Mouse (Mus musculus) liver, embryonic 14.5 days (tissue): ENCODE results near the gene Scyl1. TPM values are rescaled to one million over a fixed set of nuclear protein-coding genes. Genes with fewer than 3 reads are reported as not detected.

Source experiments
- ATAC-seq: fragments of 200-750 bp; cut with Nextera tagmentation; 2 replicates; pipeline ENCODE4 v1.8.0; 2017; ENCODE audit warnings: moderate number of reproducible peaks, mild to moderate bottlenecking, moderate library complexity; ENCODE audit not compliant: insufficient read depth
- DNase-seq, 3 experiments: peaks; one replicate each; pipeline ENCODE4 v3.0.0-alpha.2; 2012 to 2013; ENCODE audit warnings: low read depth in 3 of 3, low spot score in 3 of 3
- H3K27ac ChIP-seq: fragments of 300-500 bp; sonication (generic); 2 replicates; pipeline ENCODE4 v1.5.1; 2014; ENCODE audit warnings: moderate library complexity, mild to moderate bottlenecking, control low read depth, inconsistent platforms
- H3K27me3 ChIP-seq: fragments of 300-500 bp; sonication (generic); 2 replicates; pipeline ENCODE4 v1.6.1; 2014; ENCODE audit warnings: mild to moderate bottlenecking, low read length, moderate library complexity; ENCODE audit not compliant: control insufficient read depth, insufficient read depth
- H3K36me3 ChIP-seq: fragments of 300-500 bp; sonication (generic); replicated peaks from 2 replicates; pipeline ENCODE4 v1.6.1; 2014; ENCODE audit warnings: low read depth; ENCODE audit not compliant: control insufficient read depth, insufficient read depth
- H3K4me1 ChIP-seq, 2 experiments: fragments of 200-500 bp in 1 of 2; fragments of 300-500 bp in 1 of 2; sonication (generic) in 1 of 2; replicated peaks; 2 replicates each; pipeline ENCODE4 v1.6.1; 2012 to 2014; ENCODE audit warnings: antibody characterized with exemption in 1 of 2, inconsistent platforms in 1 of 2, low read length in 1 of 2; ENCODE audit not compliant: control insufficient read depth in 2 of 2, insufficient read depth in 2 of 2
- H3K4me2 ChIP-seq: fragments of 300-500 bp; sonication (generic); 2 replicates; pipeline ENCODE4 v1.6.1; 2014; ENCODE audit warnings: low read depth, mild to moderate bottlenecking, control low read depth, moderate library complexity
- H3K4me3 ChIP-seq, 2 experiments: fragments of 200-500 bp in 1 of 2; fragments of 300-500 bp in 1 of 2; sonication (generic) in 1 of 2; 2 replicates each; pipeline ENCODE4 v1.5.1; 2012 to 2014; ENCODE audit warnings: low read depth in 2 of 2, low read length in 2 of 2, mild to moderate bottlenecking in 2 of 2, control low read depth in 1 of 2, inconsistent platforms in 1 of 2, moderate library complexity in 1 of 2; ENCODE audit not compliant: insufficient read depth in 1 of 2
- H3K9ac ChIP-seq: fragments of 300-500 bp; sonication (generic); replicated peaks from 2 replicates; pipeline ENCODE4 v1.6.1; 2014; ENCODE audit warnings: mild to moderate bottlenecking, control low read depth, moderate library complexity
- H3K9me3 ChIP-seq: fragments of 300-500 bp; sonication (generic); 2 replicates; pipeline ENCODE4 v1.6.1; 2016; ENCODE audit warnings: low read length, mixed read lengths; ENCODE audit not compliant: control insufficient read depth
- CTCF ChIP-seq: IDR thresholded peaks from 2 replicates; pipeline ENCODE4 v1.5.1; 2016; ENCODE audit warnings: antibody characterized with exemption, low read depth, control low read depth
- EP300 ChIP-seq: IDR thresholded peaks from 2 replicates; pipeline ENCODE4 v1.6.1; 2016; ENCODE audit warnings: antibody characterized with exemption, low read depth
- WGBS: fragments of 180-500 bp; shearing (Covaris S2); extraction: QIAGEN DNeasy Blood & Tissue Kit; methylation state at CpG from one replicate; pipeline ENCODE4 v1.1.7; 2014; ENCODE audit not compliant: insufficient replicate concordance; 5-methylcytosine and 5-hydroxymethylcytosine counted together
- polyA plus RNA-seq, 2 experiments: library from polyadenylated mRNA; depleted of rRNA in 1 of 2; stranded (reverse) in 1 of 2; unstranded in 1 of 2; fragments of >200 nt; fragmentation: Nextera tagmentation in 1 of 2; extraction: Ambion mirVana in 1 of 2; gene quantifications; 2 replicates each; pipeline versions ENCODE4 v1.2.1 to v1.2.3; 2012 to 2014

The Scyl1 gene
- polyA plus RNA-seq, 2 experiments: 15.8 to 27.1 TPM

- H3K4me2 ChIP-seq: peak overlapping the region; percentile 95
- peak overlapping the region; percentile 73 to 97 for H3K4me3 ChIP-seq
- H3K27me3 ChIP-seq: no peaks in the 10 kb centered on the region
- H3K36me3 ChIP-seq: peaks cover 42% of the 10 kb centered on the region
- H3K9ac ChIP-seq: peak overlapping the region; percentile 95
- WGBS: under 1% methylated on average over 19 of the region's 19 CpGs
- H3K4me1 ChIP-seq: peaks cover 36 to 40% of the 10 kb centered on the region in 2 experiments
- peak overlapping the region; percentile 98 for H3K27ac ChIP-seq
- DNase-seq (no peak), ATAC-seq (no peak)
- TF ChIP-seq EP300: no peak; the same call in 1 of the 2 replicates
- H3K9me3 ChIP-seq: no peaks in the 10 kb centered on the region
These were observed 29.6 kb upstream of the Scyl1 start for GRCm38 (mm10) chr19:5800632-5801431.

- Histone ChIP-seq H3K4me3 (peak overlapping the region; percentile 73 to 97), H3K27ac (peak overlapping the region; percentile 98), H3K36me3 (peaks cover 47% of the 10 kb centered on the region), H3K9ac (peak overlapping the region; percentile 95), H3K9me3 (no peaks in the 10 kb centered on the region), H3K27me3 (no peaks in the 10 kb centered on the region), H3K4me2 (peak overlapping the region; percentile 95), H3K4me1 (peaks cover 39 to 40% of the 10 kb centered on the region in 2 experiments)
- 0% methylated on average over 2 of the region's 2 CpGs for WGBS
- ATAC-seq: no peak
- no peak for DNase-seq
- TF ChIP-seq CTCF: no peak
- TF ChIP-seq EP300: 0 out of 2 replicates have a peak, but pooled peaks have one; percentile 27
These were observed 29.1 kb upstream of the Scyl1 start for GRCm38 (mm10) chr19:5800350-5800631.

- Histone ChIP-seq H3K36me3 (peaks cover 52% of the 10 kb centered on the region), H3K4me3 (peak overlapping the region; percentile 73 to 97), H3K27me3 (no peaks in the 10 kb centered on the region), H3K4me1 (peaks cover 35 to 38% of the 10 kb centered on the region in 2 experiments), H3K4me2 (peak overlapping the region; percentile 95), H3K9ac (peak overlapping the region; percentile 95), H3K27ac (peak overlapping the region; percentile 98), H3K9me3 (no peaks in the 10 kb centered on the region)
- DNase-seq (no peak), ATAC-seq (no peak)
- TF ChIP-seq CTCF (no peak), EP300 (no peak; the same call in 1 of the 2 replicates)
- under 1% methylated on average over 10 of the region's 10 CpGs for WGBS
These were observed 28.5 kb upstream of the Scyl1 start for GRCm38 (mm10) chr19:5799566-5800349.

GRCm38 (mm10) chr19:5798700-5799479 is 27.7 kb upstream of the Scyl1 start:
- Histone ChIP-seq H3K4me2 (peak overlapping the region; percentile 95), H3K9ac (peak overlapping the region; percentile 85), H3K27ac (peak overlapping the region; percentile 89), H3K9me3 (no peaks in the 10 kb centered on the region), H3K36me3 (peaks cover 52% of the 10 kb centered on the region), H3K27me3 (no peaks in the 10 kb centered on the region), H3K4me1 (peaks cover 28 to 34% of the 10 kb centered on the region in 2 experiments), H3K4me3 (peak overlapping the region; percentile 73 to 97)
- ATAC-seq: peak; percentile 27
- DNase-seq: peak in 2 of 3 experiments; percentile 75 to 83
- WGBS: 0% methylated on average over 7 of the region's 7 CpGs
- no peak for TF ChIP-seq CTCF
- TF ChIP-seq EP300: peak; percentile 96
